Mouse (Mus musculus): ENCODE data around the gene Nap1l5.

The Nap1l5 gene

DNA sequence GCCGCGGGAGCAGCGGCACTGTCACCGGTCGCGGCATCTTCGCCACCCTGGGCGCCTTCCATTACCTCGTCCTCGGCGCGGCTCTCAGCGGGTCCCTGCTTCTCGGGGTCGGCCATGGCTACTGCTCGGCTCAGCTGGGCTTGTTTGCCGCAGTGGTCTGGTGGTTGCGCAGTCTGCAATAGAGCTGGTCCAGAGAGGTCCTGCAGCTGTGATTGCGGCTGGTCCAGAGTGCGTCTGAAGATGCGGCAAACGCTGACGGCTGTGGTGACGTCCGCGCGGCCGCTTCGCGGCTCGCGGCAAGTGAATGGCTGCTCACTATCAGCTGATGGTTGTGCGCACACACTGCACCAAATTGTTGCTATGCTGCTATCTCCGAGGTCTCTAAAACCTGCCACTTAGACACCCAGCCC lies at the start of gene Nap1l5:
Gene Nap1l5 (minus strand): TSS at position 225 of the 410 bp plus-strand sequence.
- no peak for DNase-seq (ENCODE audit: low read depth, low spot score)

DNA sequence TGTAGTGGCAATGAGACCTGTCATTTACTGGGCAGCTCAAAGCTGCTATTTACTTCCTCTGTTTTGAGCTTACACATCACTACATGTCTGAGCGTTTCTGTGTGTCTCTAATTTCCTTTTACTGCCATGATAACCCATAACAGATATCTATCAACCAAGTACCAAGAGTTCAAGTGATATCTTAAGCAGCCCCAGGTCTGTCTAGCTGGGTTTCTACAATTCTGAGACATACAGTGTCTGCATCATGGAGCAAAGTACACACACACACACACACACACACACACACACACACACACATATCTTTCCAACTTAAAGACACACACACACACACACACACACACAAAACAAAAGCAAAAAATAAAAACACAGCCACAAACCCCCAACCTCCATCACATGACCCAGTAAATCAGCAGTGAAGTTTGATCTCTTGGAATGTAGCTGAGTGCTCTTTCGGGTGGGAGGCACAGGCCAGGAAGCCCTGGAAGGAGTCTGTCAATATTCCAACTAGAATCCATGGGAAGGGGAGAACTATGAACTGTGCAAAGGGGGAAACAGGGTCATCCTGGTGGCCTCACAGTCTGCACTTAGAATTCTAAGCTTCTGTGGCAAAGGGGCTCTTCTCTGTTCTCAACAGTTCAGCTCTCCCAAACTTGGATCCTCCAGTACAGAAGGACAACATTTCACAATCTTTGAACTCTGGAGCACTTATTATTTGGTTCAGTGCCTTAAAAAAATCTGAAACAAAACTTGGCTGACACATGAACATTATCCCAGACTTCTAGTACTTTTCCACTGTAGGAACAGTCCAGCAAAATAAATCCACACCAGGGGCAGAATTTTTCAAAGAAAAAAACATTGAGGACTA lies 44.5 kb upstream of the Nap1l5 start:
- no peak for DNase-seq (ENCODE audit: low read depth, low spot score)

GRCm38 (mm10) chr6:58950410-58950809 lies 43.5 kb upstream of the Nap1l5 start:
- no peak for DNase-seq (ENCODE audit: low read depth, low spot score)

DNA sequence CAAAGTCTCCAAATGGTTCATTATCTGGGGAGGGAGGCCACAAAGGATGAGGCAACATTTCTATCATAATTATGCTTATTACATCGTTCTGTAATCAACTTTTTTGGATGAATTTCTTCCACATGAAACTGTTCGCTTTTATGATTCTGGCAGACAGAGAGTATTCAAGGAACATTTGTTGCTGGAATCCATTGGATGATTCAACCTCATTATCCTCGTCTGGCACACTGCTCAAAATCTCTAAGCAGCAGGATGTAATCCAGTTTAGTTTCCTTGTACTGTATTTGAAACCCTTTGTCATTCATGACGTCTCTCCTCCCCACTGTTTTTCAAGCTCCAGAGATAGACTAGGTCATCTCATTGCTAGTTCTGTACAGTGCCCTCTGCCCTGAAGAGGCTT lies 40.0 kb upstream of the Nap1l5 start:
- DNase-seq (ENCODE audit: low read depth, low spot score): no peak

- DNase-seq (ENCODE audit: low read depth, low spot score): no peak
Measured at GRCm38 (mm10) chr6:58946246-58946645, 39.4 kb upstream of the Nap1l5 start.

GRCm38 (mm10) chr6:58943958-58944357 lies 37.1 kb upstream of the Nap1l5 start:
- DNase-seq (ENCODE audit: low read depth, low spot score): no peak

DNA sequence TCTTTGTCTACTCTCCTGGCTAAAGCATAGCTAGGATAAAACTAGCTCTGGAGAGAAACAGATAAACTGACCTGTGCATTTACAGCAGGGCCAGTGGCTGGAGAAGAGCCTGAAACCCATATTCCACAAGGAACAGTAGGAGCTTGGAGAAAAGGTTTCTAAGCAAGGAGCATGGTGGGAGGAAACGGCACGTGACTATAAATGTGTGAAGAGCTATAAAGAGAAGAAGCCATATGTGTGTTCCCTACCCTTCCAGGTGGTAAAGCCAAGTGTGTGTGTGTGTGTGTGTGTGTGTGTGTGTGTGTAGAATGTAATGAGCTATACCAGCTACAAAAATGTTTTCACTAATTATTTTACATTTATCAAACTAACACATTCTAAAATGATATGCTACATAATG lies 35.4 kb upstream of the Nap1l5 start:
- no peak for DNase-seq (ENCODE audit: low read depth, low spot score)

DNA sequence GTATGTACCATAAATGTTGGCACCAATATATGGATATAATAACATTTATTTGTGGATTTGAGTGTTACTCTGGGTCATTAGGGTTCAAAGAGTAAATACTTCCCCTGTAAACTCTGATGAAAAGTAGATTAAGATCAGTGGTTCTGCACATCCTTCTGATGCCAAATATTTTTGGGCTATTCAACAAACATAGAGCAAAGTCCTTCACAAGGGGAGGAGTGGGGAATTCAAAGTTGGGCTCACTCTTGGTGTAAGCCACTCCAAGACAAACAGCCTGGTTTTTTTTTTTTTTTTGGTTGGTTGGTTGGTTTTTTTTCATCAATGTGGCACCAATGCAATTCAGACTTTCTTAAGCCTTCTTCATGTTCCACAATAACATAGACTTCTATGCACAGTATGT lies 30.9 kb upstream of the Nap1l5 start:
- DNase-seq (ENCODE audit: low read depth, low spot score): no peak

- no peak for DNase-seq (ENCODE audit: low read depth, low spot score)
Measured at GRCm38 (mm10) chr6:58934144-58934543, 27.3 kb upstream of the Nap1l5 start.

DNA sequence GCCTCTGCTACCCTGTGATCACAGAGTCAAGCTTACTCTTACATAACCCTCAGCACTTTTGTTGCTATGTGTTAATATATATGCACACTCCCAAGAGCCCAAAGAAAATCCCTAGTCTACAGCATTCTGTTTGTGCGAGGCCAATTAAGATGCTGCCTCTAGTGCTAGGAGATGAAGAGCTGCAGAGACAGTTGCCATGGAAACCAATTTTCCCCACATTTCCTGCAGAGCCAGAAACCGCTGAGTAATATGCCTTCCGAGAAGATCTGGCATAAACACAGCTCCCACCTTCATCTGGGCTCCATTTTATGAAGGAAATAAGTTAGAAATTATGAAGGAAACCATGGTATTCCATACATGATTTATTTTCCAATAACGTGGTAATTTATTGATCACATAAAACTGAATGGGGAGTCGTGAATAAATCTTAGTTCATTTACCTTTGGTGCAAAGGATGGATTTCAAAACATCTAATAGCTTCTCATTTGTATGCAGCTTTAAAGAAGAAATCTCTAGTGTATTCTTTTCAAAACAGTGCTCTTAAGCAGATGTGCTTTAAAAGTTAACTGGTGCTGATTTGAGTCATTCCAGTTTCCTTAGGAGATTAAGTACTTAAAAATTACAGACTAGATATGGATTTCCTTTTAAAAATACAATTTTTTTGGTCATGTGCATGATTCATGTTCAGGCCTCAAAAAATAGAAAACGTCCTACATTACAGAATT lies 26.5 kb upstream of the Nap1l5 start:
- no peak for DNase-seq (ENCODE audit: low read depth, low spot score)

DNA sequence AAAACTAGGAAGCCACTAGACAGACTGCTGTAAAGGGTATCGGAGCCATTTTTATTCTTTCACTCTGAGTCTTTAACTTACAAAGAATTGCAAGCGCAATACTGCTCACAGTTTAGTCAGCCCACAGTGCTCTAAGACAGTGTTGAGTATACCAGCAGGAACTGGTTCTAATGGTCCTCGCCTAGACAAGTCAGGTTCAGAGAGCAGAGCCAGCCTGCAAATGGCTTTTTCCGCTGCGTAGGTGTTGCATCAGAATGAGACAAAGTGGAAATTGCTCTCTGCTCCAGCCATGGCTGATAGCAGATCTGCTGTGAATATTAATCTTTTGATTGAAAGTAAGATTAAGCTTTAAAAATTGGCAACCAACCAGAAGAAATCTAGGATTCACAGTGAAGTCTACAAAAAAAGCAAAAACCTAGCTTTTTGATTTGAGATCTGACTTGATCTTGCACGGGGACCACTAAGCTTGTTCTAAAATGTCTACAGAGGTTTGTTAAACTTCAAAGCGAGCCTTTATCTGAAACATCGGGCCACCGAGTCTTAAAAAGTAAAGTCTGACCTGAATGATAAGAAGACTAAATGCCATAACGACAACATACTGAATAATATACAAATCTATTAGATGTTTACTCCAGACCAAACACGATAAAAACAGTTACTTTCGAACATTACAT lies 25.8 kb upstream of the Nap1l5 start:
- no peak for DNase-seq (ENCODE audit: low read depth, low spot score)

GRCm38 (mm10) chr6:58931149-58931548 lies 24.3 kb upstream of the Nap1l5 start:
- DNase-seq (ENCODE audit: low read depth, low spot score): no peak

DNA sequence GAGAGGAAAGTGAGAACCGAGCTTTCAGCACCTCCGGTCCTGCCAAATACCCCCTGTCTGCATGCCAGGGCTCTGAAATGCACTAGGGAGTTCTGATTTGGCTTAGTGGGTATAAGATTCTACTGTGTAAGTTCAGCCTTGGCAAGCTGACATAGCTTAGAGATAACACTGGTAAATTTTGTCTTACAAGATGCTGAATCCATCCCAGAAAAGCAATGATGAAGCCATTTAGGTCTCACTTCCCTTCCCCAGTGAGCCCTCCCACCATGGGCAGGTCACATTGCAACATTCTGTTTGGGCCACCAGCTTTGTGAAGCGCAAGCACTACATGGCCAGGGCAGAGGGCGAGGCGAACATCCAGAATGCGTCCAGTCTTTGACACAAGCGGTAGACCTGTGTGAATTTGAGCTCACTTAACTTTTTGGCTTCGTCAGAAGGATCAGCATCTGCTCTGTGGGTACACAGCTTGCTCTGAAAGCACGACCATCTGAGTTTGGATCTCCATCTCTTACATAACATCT lies 23.1 kb upstream of the Nap1l5 start:
- no peak for DNase-seq (ENCODE audit: low read depth, low spot score)

DNA sequence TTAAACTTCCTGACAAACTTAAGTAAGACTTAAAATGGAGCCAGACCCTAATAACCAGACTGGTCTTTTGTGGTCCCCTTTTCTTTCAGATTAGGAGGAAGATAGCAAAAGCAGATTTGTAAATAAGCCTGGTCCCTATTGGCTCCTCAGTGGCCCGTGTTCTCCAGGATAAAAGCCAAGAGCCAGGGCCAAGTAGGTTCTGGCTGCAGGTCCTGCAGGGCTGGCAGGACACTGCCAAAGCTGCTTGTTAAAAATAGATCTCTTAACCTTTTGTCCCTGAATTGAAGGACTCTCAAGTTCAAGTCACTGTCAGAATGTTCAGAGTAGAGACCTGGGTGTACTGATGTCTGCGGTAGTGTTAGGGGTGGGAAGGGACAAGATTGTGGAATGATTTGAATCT lies 21.0 kb upstream of the Nap1l5 start:
- no peak for DNase-seq (ENCODE audit: low read depth, low spot score)

- no peak for DNase-seq (ENCODE audit: low read depth, low spot score)
Measured at GRCm38 (mm10) chr6:58922511-58922910, 15.6 kb upstream of the Nap1l5 start.

DNA sequence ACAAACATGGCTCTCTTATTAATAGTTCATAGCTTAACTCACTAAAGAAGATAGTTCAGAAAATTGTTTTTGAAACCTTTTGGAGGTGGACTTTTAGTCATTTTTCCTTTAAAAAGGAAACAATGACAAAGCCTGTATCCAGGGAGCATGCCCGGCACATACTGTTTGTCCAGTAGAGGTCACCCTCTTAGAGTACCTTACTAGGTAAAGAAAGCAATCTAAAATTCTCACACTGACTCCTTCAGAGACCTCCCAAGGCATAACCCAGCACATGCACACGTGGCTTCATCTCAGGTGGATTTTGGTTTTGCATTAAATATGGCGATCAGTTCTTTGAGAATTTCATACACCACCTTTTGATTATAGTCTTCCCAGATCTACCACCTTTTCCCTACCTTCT lies 14.7 kb upstream of the Nap1l5 start:
- DNase-seq (ENCODE audit: low read depth, low spot score): no peak

DNA sequence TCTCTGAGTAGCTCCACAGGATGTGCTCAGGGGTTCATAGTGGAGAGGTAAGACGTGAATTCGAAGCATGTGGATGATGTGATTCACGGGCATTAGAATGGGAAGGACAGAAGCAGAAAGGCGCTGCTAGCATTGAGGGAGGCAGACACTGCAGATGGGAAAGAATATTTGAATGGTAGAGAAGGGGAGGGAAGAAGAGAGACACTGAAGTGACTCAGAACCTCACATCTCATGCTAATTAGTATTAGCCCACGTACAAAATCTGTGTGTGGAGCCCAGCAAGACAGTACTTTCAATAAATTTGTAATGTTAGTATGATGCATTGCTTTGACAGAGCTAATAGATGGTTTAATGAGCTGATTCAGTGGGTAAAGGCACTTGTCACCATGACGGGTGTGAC lies 13.9 kb upstream of the Nap1l5 start:
- DNase-seq (ENCODE audit: low read depth, low spot score): no peak

- DNase-seq (ENCODE audit: low read depth, low spot score): no peak
Measured at GRCm38 (mm10) chr6:58916498-58916897, 9.6 kb upstream of the Nap1l5 start.

DNA sequence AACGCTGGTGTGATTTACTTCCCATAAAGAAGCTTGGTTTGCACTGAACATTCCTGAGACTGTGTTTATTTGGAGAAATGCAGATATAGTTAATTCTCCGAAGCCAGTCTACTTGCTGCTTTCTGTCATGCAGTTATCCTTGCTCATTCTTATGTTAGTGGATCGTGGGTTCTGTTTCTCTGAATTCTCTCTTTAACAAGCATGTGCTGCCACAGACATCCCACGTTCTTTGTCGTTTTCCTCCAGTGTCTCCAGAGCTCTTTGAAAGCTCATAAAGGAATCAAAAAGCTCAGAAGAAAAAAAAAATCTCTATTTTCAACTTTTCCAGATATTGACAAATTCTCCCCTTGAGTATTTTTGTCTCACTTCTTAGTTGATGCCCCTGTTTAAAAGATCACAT lies 7.1 kb upstream of the Nap1l5 start:
- no peak for DNase-seq (ENCODE audit: low read depth, low spot score)

DNA sequence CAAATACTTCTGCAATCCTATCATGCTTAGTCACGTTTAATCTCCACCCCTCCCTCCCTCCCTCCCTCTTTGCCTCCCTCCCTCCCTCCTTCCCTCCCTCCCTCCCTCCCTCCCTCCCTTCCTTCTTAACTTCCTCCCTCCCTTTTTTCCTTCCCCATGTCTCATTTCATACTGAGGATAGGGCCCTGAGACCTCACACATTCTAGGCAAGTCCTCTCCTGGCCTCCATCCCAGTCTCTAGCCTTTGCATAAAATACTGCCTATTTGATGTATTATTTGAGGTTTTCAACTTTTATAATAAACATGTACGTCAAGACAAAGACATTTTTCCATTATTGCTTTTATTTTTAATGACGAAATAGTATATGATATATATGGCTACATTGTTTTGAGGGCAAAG lies 6.7 kb upstream of the Nap1l5 start:
- DNase-seq (ENCODE audit: low read depth, low spot score): no peak

DNA sequence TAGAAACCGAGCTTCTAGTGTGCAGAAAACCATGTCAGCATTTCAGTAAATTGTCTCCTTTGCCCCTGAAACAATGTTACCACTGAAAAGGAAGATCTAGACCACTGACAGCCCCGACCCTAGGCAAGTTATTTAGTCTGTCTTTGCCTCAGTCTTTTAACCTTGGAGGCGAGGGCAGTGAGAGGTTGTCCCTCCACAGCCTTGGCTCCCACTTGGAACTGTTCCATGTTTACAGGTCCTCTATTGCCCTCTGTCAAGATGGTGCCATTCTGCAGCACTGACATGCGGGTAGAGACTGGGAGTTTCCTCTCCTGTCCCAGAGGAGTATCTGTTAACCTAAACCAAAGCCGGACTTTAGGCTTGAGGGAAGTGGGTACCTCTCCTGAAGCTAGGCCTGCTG lies 6.0 kb upstream of the Nap1l5 start:
- DNase-seq (ENCODE audit: low read depth, low spot score): no peak

DNA sequence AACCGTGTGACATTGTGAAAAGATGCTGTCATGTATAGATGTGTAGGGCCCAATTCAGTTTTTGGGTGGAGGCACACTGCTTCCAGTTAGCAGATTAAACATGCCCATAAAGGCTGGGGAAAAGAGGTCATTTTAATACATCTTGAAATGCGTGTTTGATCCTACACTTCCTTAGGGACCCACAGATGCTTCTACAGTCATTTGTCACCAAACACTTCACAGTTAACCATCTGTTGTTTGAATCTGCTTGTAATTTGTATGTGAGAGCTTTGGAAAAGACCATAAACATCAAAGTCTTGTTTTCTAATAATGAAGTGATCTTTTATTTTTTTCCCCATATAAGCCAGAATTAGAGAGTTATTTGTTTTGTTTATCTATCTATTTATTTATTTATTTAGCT lies 915 bp upstream of the Nap1l5 start:
- DNase-seq (ENCODE audit: low read depth, low spot score): no peak

Data from c-Kit-negative CD71-positive TER-119-positive erythroid progenitor cells, embryonic 14.5 days (primary cell).